Mouse (Mus musculus): ENCODE data around the gene Olfr1148. TPM values are rescaled to one million over a fixed set of nuclear protein-coding genes. Genes with fewer than 3 reads are reported as not detected.

The Olfr1148 gene
- not detected for polyA plus RNA-seq (2012; fragmentation: generic; extraction: Trizol)

GRCm38 (mm10) chr2:87830233-87830632, at the start of gene Olfr1148:
TSS of gene Olfr1148 (plus strand) at chr2:87830533.

GRCm38 (mm10) chr2:87800292-87800691, 30.0 kb upstream of the Olfr1148 start, which contains the start of gene Olfr1143:
TSS of gene Olfr1143 (plus strand) at chr2:87800592.

DNA sequence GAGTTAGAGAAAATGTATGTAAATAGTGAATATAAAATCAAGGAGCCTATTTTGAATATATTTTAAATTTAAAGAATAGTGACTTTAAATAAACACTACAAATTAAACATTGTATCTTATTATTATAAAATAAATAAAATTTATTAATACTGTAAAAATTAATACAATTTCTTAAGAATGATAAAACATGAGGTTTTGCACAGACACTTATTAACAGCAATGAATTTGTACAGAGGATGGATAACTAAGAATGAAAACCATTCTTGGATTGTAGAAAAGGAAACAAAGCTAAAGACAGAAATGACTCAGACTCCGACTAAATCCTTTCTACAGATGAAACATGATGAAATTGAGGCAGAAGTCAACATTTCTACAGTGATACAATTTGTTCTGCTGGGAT, 20.8 kb upstream of the Olfr1148 start, which contains the start of gene Olfr1145:
TSS of gene Olfr1145 (plus strand) at position 301 of the 400 bp plus-strand sequence.

GRCm38 (mm10) chr2:87843693-87844092, 13.4 kb downstream of the Olfr1148 start, which contains the start of gene Olfr1150-ps1:
TSS of gene Olfr1150-ps1 (plus strand) at chr2:87843993.

GRCm38 (mm10) chr2:87855562-87855961, 25.2 kb downstream of the Olfr1148 start, which contains the start of gene Olfr1151:
TSS of gene Olfr1151 (plus strand) at chr2:87855862.

GRCm38 (mm10) chr2:87866192-87866591, 35.9 kb downstream of the Olfr1148 start, which contains the start of gene Olfr1152:
TSS of gene Olfr1152 (plus strand) at chr2:87866492.

Other genes starting within 250 kb of the Olfr1148 start
- gene Olfr1130, start 224.3 kb upstream of the Olfr1148 start, polyA plus RNA-seq (2012; fragmentation: generic; extraction: Trizol) = not detected
- gene Olfr1131, start 203.4 kb upstream of the Olfr1148 start, polyA plus RNA-seq (2012; fragmentation: generic; extraction: Trizol) = not detected
- not detected for gene Olfr1132, start 193.0 kb upstream of the Olfr1148 start, polyA plus RNA-seq (2012; fragmentation: generic; extraction: Trizol)
- gene Olfr1133, start 183.2 kb upstream of the Olfr1148 start, polyA plus RNA-seq (2012; fragmentation: generic; extraction: Trizol) = not detected
- not detected for gene Olfr1134, start 172.1 kb upstream of the Olfr1148 start, polyA plus RNA-seq (2012; fragmentation: generic; extraction: Trizol)
- gene Olfr1135, start 156.9 kb upstream of the Olfr1148 start, polyA plus RNA-seq (2012; fragmentation: generic; extraction: Trizol) = not detected
- gene Olfr1136, start 136.6 kb upstream of the Olfr1148 start, polyA plus RNA-seq (2012; fragmentation: generic; extraction: Trizol) = not detected
- gene Olfr1137, start 117.4 kb upstream of the Olfr1148 start, polyA plus RNA-seq (2012; fragmentation: generic; extraction: Trizol) = not detected
- gene Olfr1138, start 90.6 kb upstream of the Olfr1148 start, polyA plus RNA-seq (2012; fragmentation: generic; extraction: Trizol) = not detected
- gene Olfr1140, start 86.8 kb upstream of the Olfr1148 start, polyA plus RNA-seq (2012; fragmentation: generic; extraction: Trizol) = not detected
- not detected for gene Olfr1141, start 76.5 kb upstream of the Olfr1148 start, polyA plus RNA-seq (2012; fragmentation: generic; extraction: Trizol)
- gene Olfr152, start 51.0 kb upstream of the Olfr1148 start, polyA plus RNA-seq (2012; fragmentation: generic; extraction: Trizol) = not detected
- gene Olfr1143, start 29.9 kb upstream of the Olfr1148 start, polyA plus RNA-seq (2012; fragmentation: generic; extraction: Trizol) = not detected
- gene Olfr1145, start 20.7 kb upstream of the Olfr1148 start, polyA plus RNA-seq (2012; fragmentation: generic; extraction: Trizol) = not detected
- not detected for gene Olfr1150-ps1, start 13.5 kb downstream of the Olfr1148 start, polyA plus RNA-seq (2012; fragmentation: generic; extraction: Trizol)
- gene Olfr1151, start 25.3 kb downstream of the Olfr1148 start, polyA plus RNA-seq (2012; fragmentation: generic; extraction: Trizol) = not detected
- gene Olfr1152, start 36.0 kb downstream of the Olfr1148 start, polyA plus RNA-seq (2012; fragmentation: generic; extraction: Trizol) = not detected
- gene Olfr1153, start 64.4 kb downstream of the Olfr1148 start, polyA plus RNA-seq (2012; fragmentation: generic; extraction: Trizol) = not detected
- not detected for gene Olfr1154, start 74.6 kb downstream of the Olfr1148 start, polyA plus RNA-seq (2012; fragmentation: generic; extraction: Trizol)
- gene Olfr1155, start 114.6 kb downstream of the Olfr1148 start, polyA plus RNA-seq (2012; fragmentation: generic; extraction: Trizol) = not detected
- gene Olfr1156, start 122.6 kb downstream of the Olfr1148 start, polyA plus RNA-seq (2012; fragmentation: generic; extraction: Trizol) = not detected
- gene Olfr1157, start 137.8 kb downstream of the Olfr1148 start, polyA plus RNA-seq (2012; fragmentation: generic; extraction: Trizol) = not detected
- not detected for gene Olfr74, start 144.1 kb downstream of the Olfr1148 start, polyA plus RNA-seq (2012; fragmentation: generic; extraction: Trizol)
- not detected for gene Olfr1158, start 159.6 kb downstream of the Olfr1148 start, polyA plus RNA-seq (2012; fragmentation: generic; extraction: Trizol)
- not detected for gene Olfr1160, start 177.7 kb downstream of the Olfr1148 start, polyA plus RNA-seq (2012; fragmentation: generic; extraction: Trizol)
- gene Olfr1161, start 192.2 kb downstream of the Olfr1148 start, polyA plus RNA-seq (2012; fragmentation: generic; extraction: Trizol) = not detected
- not detected for gene Olfr73, start 207.2 kb downstream of the Olfr1148 start, polyA plus RNA-seq (2012; fragmentation: generic; extraction: Trizol)
- gene Olfr1162, start 220.6 kb downstream of the Olfr1148 start, polyA plus RNA-seq (2012; fragmentation: generic; extraction: Trizol) = not detected
- not detected for gene Olfr1163, start 241.3 kb downstream of the Olfr1148 start, polyA plus RNA-seq (2012; fragmentation: generic; extraction: Trizol)